Mouse (Mus musculus) MEL (cell line): ENCODE results near the gene Rab34.

Source experiments
- CTCF ChIP-seq, 3 experiments: IDR thresholded peaks in 2 of 3; conservative IDR thresholded peaks in 1 of 3; 2 replicates each; pipeline ENCODE4 v1.5.1; 2011 to 2012; ENCODE audit warnings: low read length in 3 of 3, low read depth in 2 of 3, mild to moderate bottlenecking in 2 of 3, improper control_type of control experiment in 1 of 3, inconsistent platforms in 1 of 3, mixed read lengths in 1 of 3, moderate library complexity in 1 of 3; ENCODE audit not compliant: control insufficient read depth in 1 of 3, insufficient read depth in 1 of 3, poor library complexity in 1 of 3, severe bottlenecking in 1 of 3
- ELF1 ChIP-seq: IDR thresholded peaks from 2 replicates; pipeline ENCODE4 v1.6.1; 2014; ENCODE audit warnings: low read depth, mild to moderate bottlenecking, inconsistent platforms, low read length, improper control_type of control experiment, moderate library complexity
- EP300 ChIP-seq, 2 experiments: IDR thresholded peaks; 2 replicates each; pipeline ENCODE4 v1.6.1; 2011; ENCODE audit warnings: improper control_type of control experiment in 2 of 2, low read length in 2 of 2, low read depth in 1 of 2, mild to moderate bottlenecking in 1 of 2
- MAX ChIP-seq: IDR thresholded peaks from 2 replicates; pipeline ENCODE4 v1.6.1; 2011; ENCODE audit warnings: low read length, improper control_type of control experiment
- NELFE ChIP-seq: IDR thresholded peaks from 2 replicates; pipeline ENCODE4 v1.6.1; 2011; ENCODE audit warnings: low read depth, low read length, improper control_type of control experiment
- POLR2A ChIP-seq, 2 experiments: IDR thresholded peaks; 2 replicates each; pipeline ENCODE4 v1.6.1; 2011 to 2012; ENCODE audit warnings: low read length in 2 of 2, mild to moderate bottlenecking in 2 of 2, control low read depth in 1 of 2, improper control_type of control experiment in 1 of 2, low read depth in 1 of 2, moderate library complexity in 1 of 2; ENCODE audit not compliant: control insufficient read depth in 1 of 2, insufficient read depth in 1 of 2, poor library complexity in 1 of 2
- RCOR1 ChIP-seq: IDR thresholded peaks from 2 replicates; pipeline ENCODE4 v1.6.1; 2012; ENCODE audit warnings: low read depth, mild to moderate bottlenecking, inconsistent platforms, low read length, improper control_type of control experiment
- USF1 ChIP-seq: IDR thresholded peaks from 2 replicates; pipeline ENCODE4 v1.6.1; 2014; ENCODE audit warnings: low read depth, mild to moderate bottlenecking, inconsistent platforms, low read length, improper control_type of control experiment, moderate library complexity
- ZC3H11A ChIP-seq: IDR thresholded peaks from 2 replicates; pipeline ENCODE4 v1.6.1; 2012; ENCODE audit warnings: low read depth, mild to moderate bottlenecking, inconsistent platforms, low read length, improper control_type of control experiment
- ZKSCAN1 ChIP-seq: IDR thresholded peaks from 2 replicates; pipeline ENCODE4 v1.6.1; 2012; ENCODE audit warnings: low read depth, mild to moderate bottlenecking, inconsistent platforms, low read length, improper control_type of control experiment, moderate library complexity
- ZNF384 ChIP-seq: IDR thresholded peaks from 2 replicates; pipeline ENCODE4 v1.6.1; 2012; ENCODE audit warnings: low read depth, mild to moderate bottlenecking, inconsistent platforms, low read length, improper control_type of control experiment

DNA sequence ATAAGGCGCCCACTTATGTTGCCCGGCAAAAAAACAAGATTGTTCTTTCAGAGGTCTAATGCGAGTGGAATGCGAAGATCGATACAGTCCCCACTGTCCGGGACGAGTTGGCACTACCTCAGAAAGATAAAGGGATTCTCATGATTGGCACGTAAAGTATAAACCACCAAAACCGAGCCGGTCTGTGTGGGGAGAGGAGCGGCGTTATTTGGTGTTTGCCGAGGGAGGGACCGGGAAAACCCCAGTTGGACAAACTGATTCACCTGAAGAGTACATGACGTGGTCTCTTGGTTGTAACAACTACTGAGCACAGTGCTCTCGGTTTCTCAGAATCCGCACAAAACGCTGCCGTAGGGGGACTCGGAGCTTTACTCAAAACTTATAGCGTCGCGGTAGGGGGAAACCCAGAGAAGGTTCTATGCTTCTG lies 11.3 kb upstream of the Rab34 start:
- no peak; a peak in 1 of 4 replicates for TF ChIP-seq EP300 (IDR thresholded peaks at IDR 0.05; ENCODE audit: low read depth in 1 of 2, low read length in 2 of 2)
- no peak for TF ChIP-seq ZC3H11A
- no peak for TF ChIP-seq POLR2A (IDR thresholded peaks at IDR 0.05; ENCODE audit: control insufficient read depth in 1 of 2, insufficient read depth in 1 of 2, low read depth in 1 of 2, low read length in 2 of 2, poor library complexity in 1 of 2)
- TF ChIP-seq USF1 = no peak
- no peak for TF ChIP-seq ELF1
- no peak for TF ChIP-seq CTCF (IDR thresholded peaks at IDR 0.05 in 2 of 3, conservative IDR thresholded peaks at IDR 0.05 in 1 of 3; ENCODE audit: control insufficient read depth in 1 of 3, insufficient read depth in 1 of 3, low read depth in 2 of 3, low read length in 3 of 3, poor library complexity in 1 of 3, severe bottlenecking in 1 of 3)
- no peak for TF ChIP-seq ZKSCAN1
- no peak for TF ChIP-seq RCOR1
- no peak for TF ChIP-seq NELFE
- no peak for TF ChIP-seq ZNF384
- no peak for TF ChIP-seq MAX
